In the genomic region with DNA sequence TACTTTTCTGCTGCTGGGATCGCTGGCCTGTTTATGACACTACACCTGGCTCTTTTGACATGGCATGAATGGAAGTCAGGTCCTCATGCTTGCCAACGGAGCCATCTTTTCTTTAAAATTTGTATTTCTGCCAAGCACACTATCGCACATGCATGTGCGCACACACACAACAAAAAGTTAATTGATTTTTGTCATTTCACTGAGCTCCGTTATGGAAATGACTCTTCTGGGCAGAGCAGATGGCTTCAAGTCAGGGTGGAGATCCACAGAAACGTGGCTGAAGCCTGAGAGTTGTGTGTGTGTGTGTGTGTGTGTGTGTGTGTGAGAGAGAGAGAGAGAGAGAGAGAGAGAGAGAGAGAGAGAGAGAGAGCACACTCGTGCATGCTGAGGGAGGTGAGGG, we compare ENCODE assay signal across 14 mouse cellular contexts. TPM values are rescaled to one million over a fixed set of nuclear protein-coding genes. Genes with fewer than 3 reads are reported as not detected.
A peak's percentile ranks its signal among the peaks of the same experiment; 100 is the strongest.
DNase-seq lines count a peak whose midpoint lies in the region; ATAC-seq lines count a peak whose summit lies in the region.
"Had no signal": no experiment of that assay in that cellular context is flagged by ENCODE, and none has a peak within 500 bp of the region (broad histone marks: within the 10 kb centered on the region; RNA-seq: fewer than 3 reads in every experiment).

No protein-coding gene starts in this region.

- H3K4me1 ChIP-seq in forebrain, embryonic 10.5 days: peaks cover 30% of the 10 kb centered on the region
- H3K4me1 ChIP-seq in forebrain, embryonic 11.5 days (replicated peaks; ENCODE audit: control insufficient read depth, insufficient read depth, low read length): peaks cover 5% of the 10 kb centered on the region
- peaks cover 30% of the 10 kb centered on the region for H3K4me1 ChIP-seq in forebrain, embryonic 14.5 days (ENCODE audit: control insufficient read depth, insufficient read depth, low read length)
- peaks cover 45% of the 10 kb centered on the region for H3K4me1 ChIP-seq in hindbrain, embryonic 15.5 days (replicated peaks)
- H3K4me1 ChIP-seq in midbrain, embryonic 16.5 days (ENCODE audit: control insufficient read depth, insufficient read depth, low read length): peaks cover 30% of the 10 kb centered on the region

- intact Hi-C loops in heart, postnatal 14 days (cut with DNase I): loop anchor here (10.0 kb wide), 1 partner anchor 108 kb away; no protein-coding TSS in a partner anchor
- intact Hi-C loops in heart, postnatal 25 days (cut with DNase I): no loop called here

- H3K27me3 ChIP-seq in forebrain, embryonic 10.5 days (ENCODE audit: poor library complexity, severe bottlenecking): no peaks in the 10 kb centered on the region
- H3K27me3 ChIP-seq in forebrain, embryonic 11.5 days (ENCODE audit: control insufficient read depth, insufficient read depth, low read length): no peaks in the 10 kb centered on the region
- no peaks in the 10 kb centered on the region for H3K27me3 ChIP-seq in forebrain, embryonic 14.5 days (replicated peaks; ENCODE audit: control insufficient read depth, insufficient read depth, low read length)
- no peaks in the 10 kb centered on the region for H3K27me3 ChIP-seq in hindbrain, embryonic 15.5 days
- no peaks in the 10 kb centered on the region for H3K27me3 ChIP-seq in midbrain, embryonic 16.5 days (ENCODE audit: control insufficient read depth, insufficient read depth, low read depth, low read length)

- WGBS in forebrain, embryonic 10.5 days: 81% methylated on average over 7 of the region's 7 CpGs
- WGBS in forebrain, embryonic 11.5 days: 72% methylated on average over 7 of the region's 7 CpGs
- WGBS in forebrain, embryonic 14.5 days: 41% methylated on average over 7 of the region's 7 CpGs
- 33% methylated on average over 7 of the region's 7 CpGs for whole genome bisulfite sequencing in hindbrain, embryonic 15.5 days
- 53% methylated on average over 7 of the region's 7 CpGs for WGBS in midbrain, embryonic 16.5 days

- H3K9ac ChIP-seq in forebrain, embryonic 11.5 days (ENCODE audit: low read length): no peak overlapping the region
- H3K9ac ChIP-seq in forebrain, embryonic 14.5 days (ENCODE audit: low read length): peak overlapping the region; percentile 30; the same call in 1 of the 2 replicates
- H3K9ac ChIP-seq in hindbrain, embryonic 15.5 days: no peak overlapping the region
- H3K9ac ChIP-seq in midbrain, embryonic 16.5 days (ENCODE audit: low read depth, low read length): no peak overlapping the region

- H3K4me3 ChIP-seq in forebrain, embryonic 10.5 days: no peak overlapping the region
- no peak overlapping the region for H3K4me3 ChIP-seq in forebrain, embryonic 11.5 days (ENCODE audit: low read depth, low read length)
- H3K4me3 ChIP-seq in forebrain, embryonic 14.5 days (ENCODE audit: low read depth, low read length): no peak overlapping the region
- H3K4me3 ChIP-seq in hindbrain, embryonic 15.5 days: no peak overlapping the region
- no peak overlapping the region for H3K4me3 ChIP-seq in midbrain, embryonic 16.5 days (ENCODE audit: low read depth, low read length)
- H3K4me3 ChIP-seq: heart, embryonic 10.5 days had no signal

- H3K4me2 ChIP-seq in forebrain, embryonic 11.5 days (ENCODE audit: low read depth, low read length, severe bottlenecking): no peak overlapping the region
- 0 out of 2 replicates have a peak overlapping the region, but pooled peaks have one; percentile 18 for H3K4me2 ChIP-seq in forebrain, embryonic 14.5 days (ENCODE audit: low read length)
- 0 out of 2 replicates have a peak overlapping the region, but pooled peaks have one; percentile 14 for H3K4me2 ChIP-seq in hindbrain, embryonic 15.5 days
- H3K4me2 ChIP-seq in midbrain, embryonic 16.5 days (ENCODE audit: low read length): no peak overlapping the region

- DNase-seq in forebrain, embryonic 10.5 days (ENCODE audit: extremely low spot score, low spot score): no peak
- no peak for DNase-seq in forebrain, embryonic 11.5 days (ENCODE audit: low spot score)
- DNase-seq in forebrain, embryonic 14.5 days (ENCODE audit: low spot score): peak; percentile 54
- DNase-seq in heart, postnatal 14 days: no peak
- no peak for DNase-seq in frontal cortex, adult 2 months (ENCODE audit: extremely low spot score in 1 of 2, low spot score in 1 of 2)
- no peak for DNase-seq in heart, postnatal 25 days (ENCODE audit: low spot score)
- DNase-seq: kidney, adult 8-10 months; lung, adult 18-20 months had no signal

- H3K27ac ChIP-seq in forebrain, embryonic 10.5 days: peak overlapping the region; percentile 74
- no peak overlapping the region for H3K27ac ChIP-seq in forebrain, embryonic 11.5 days (ENCODE audit: low read depth, low read length)
- H3K27ac ChIP-seq in forebrain, embryonic 14.5 days (ENCODE audit: low read depth, low read length): peak overlapping the region; percentile 88
- H3K27ac ChIP-seq in hindbrain, embryonic 15.5 days (replicated peaks): peak overlapping the region; percentile 70
- peak overlapping the region; percentile 70 for H3K27ac ChIP-seq in midbrain, embryonic 16.5 days (ENCODE audit: low read length)

- H3K9me3 ChIP-seq in forebrain, embryonic 10.5 days: no peaks in the 10 kb centered on the region
- no peaks in the 10 kb centered on the region for H3K9me3 ChIP-seq in forebrain, embryonic 11.5 days (ENCODE audit: control insufficient read depth, low read length)
- H3K9me3 ChIP-seq in forebrain, embryonic 14.5 days (replicated peaks; ENCODE audit: control insufficient read depth, low read length): no peaks in the 10 kb centered on the region
- H3K9me3 ChIP-seq in hindbrain, embryonic 15.5 days: no peaks in the 10 kb centered on the region
- H3K9me3 ChIP-seq in midbrain, embryonic 16.5 days (replicated peaks; ENCODE audit: control insufficient read depth, low read length, poor library complexity, severe bottlenecking): no peaks in the 10 kb centered on the region
- H3K9me3 ChIP-seq: heart, embryonic 10.5 days had no signal

- ATAC-seq in forebrain, embryonic 11.5 days (replicated peaks; ENCODE audit: low FRiP score): no peak
- peak; percentile 13; the same call in 1 of the 2 replicates for ATAC-seq in forebrain, embryonic 14.5 days
- no peak for ATAC-seq in hindbrain, embryonic 15.5 days (ENCODE audit: low FRiP score, low read depth)
- ATAC-seq in midbrain, embryonic 16.5 days: no peak
- ATAC-seq: activated CD4-positive, CD25-positive, alpha-beta regulatory T cell, adult 4 months had no signal

- H3K36me3 ChIP-seq in forebrain, embryonic 10.5 days (replicated peaks): no peaks in the 10 kb centered on the region
- H3K36me3 ChIP-seq in forebrain, embryonic 11.5 days (ENCODE audit: control insufficient read depth, insufficient read depth, low read length): no peaks in the 10 kb centered on the region
- H3K36me3 ChIP-seq in forebrain, embryonic 14.5 days (ENCODE audit: control insufficient read depth, insufficient read depth, low read length): no peaks in the 10 kb centered on the region
- H3K36me3 ChIP-seq in hindbrain, embryonic 15.5 days: no peaks in the 10 kb centered on the region
- H3K36me3 ChIP-seq in midbrain, embryonic 16.5 days (ENCODE audit: control insufficient read depth, insufficient read depth, low read length): no peaks in the 10 kb centered on the region
- H3K36me3 ChIP-seq: heart, embryonic 10.5 days had no signal

RNA-seq across cellular contexts. Expression of a gene that starts 25.1 kb away (rescaled TPM):
- polyA plus RNA-seq in forebrain, embryonic 10.5 days (2016; fragmentation: Nextera tagmentation; extraction: Ambion mirVana): 4.6 and 6.1 TPM in 2 replicates
- polyA plus RNA-seq in forebrain, embryonic 11.5 days (2014; fragmentation: Nextera tagmentation; extraction: Ambion mirVana): 6.2 and 8.1 TPM in 2 replicates
- polyA plus RNA-seq in forebrain, embryonic 14.5 days (2014; fragmentation: Nextera tagmentation; extraction: Ambion mirVana): 41.8 and 58.1 TPM in 2 replicates
- 56.8 and 61.9 TPM in 2 replicates for polyA plus RNA-seq in hindbrain, embryonic 15.5 days (2015; fragmentation: Nextera tagmentation; extraction: Ambion mirVana)
- polyA plus RNA-seq in midbrain, embryonic 16.5 days (2015; fragmentation: Nextera tagmentation; extraction: Ambion mirVana): 50.4 and 57.8 TPM in 2 replicates
- total RNA-seq in heart, postnatal 14 days (2021): under 1 TPM; 0.27 to 0.45 TPM
- polyA plus RNA-seq in frontal cortex, adult 2 months (2012; rRNA removed): 28.9 and 30.2 TPM in 2 replicates
- total RNA-seq in heart, postnatal 25 days (2021): under 1 TPM; 0.42 to 0.55 TPM
- total RNA-seq: common myeloid progenitor, adult 5-6 weeks; hematopoietic stem cell, adult 5-6 weeks had no signal
- polyA plus RNA-seq: activated CD4-positive, CD25-positive, alpha-beta regulatory T cell, adult 4 months had no signal

Comparison
In these comparisons a context has a peak if more than half of its experiments do, and no peak if none do; other contexts are left out.
1. H3K4me2 ChIP-seq: peak in forebrain, embryonic 14.5 days (single experiment) and hindbrain, embryonic 15.5 days (single experiment); none in forebrain, embryonic 11.5 days (single experiment) and midbrain, embryonic 16.5 days (single experiment).